Mouse (Mus musculus) kidney, embryonic 15.5 days (tissue): Measurements from ENCODE around the gene Zbp1. TPM values are rescaled to one million over a fixed set of nuclear protein-coding genes. Genes with fewer than 3 reads are reported as not detected.

Source experiments
- ATAC-seq: fragments of 200-750 bp; cut with Nextera tagmentation; replicated peaks from 2 replicates; pipeline ENCODE4 v1.8.0; 2017; ENCODE audit warnings: moderate TSS enrichment; ENCODE audit not compliant: low FRiP score
- H3K27ac ChIP-seq: fragments of 300-500 bp; sonication (generic); 2 replicates; pipeline ENCODE4 v1.5.1; 2015; ENCODE audit warnings: mild to moderate bottlenecking, inconsistent platforms
- H3K27me3 ChIP-seq: fragments of 300-500 bp; sonication (generic); 2 replicates; pipeline ENCODE4 v1.6.1; 2015; ENCODE audit warnings: inconsistent platforms
- H3K36me3 ChIP-seq: fragments of 300-500 bp; sonication (generic); 2 replicates; pipeline ENCODE4 v1.6.1; 2015; ENCODE audit warnings: inconsistent platforms
- H3K4me1 ChIP-seq: fragments of 300-500 bp; sonication (generic); 2 replicates; pipeline ENCODE4 v1.6.1; 2015; ENCODE audit warnings: inconsistent platforms
- H3K4me2 ChIP-seq: fragments of 300-500 bp; sonication (generic); 2 replicates; pipeline ENCODE4 v1.6.1; 2015; ENCODE audit warnings: moderate library complexity, mild to moderate bottlenecking, inconsistent platforms
- H3K4me3 ChIP-seq: fragments of 300-500 bp; sonication (generic); replicated peaks from 2 replicates; pipeline ENCODE4 v1.5.1; 2015; ENCODE audit warnings: mild to moderate bottlenecking, inconsistent platforms
- H3K9ac ChIP-seq: fragments of 300-500 bp; sonication (generic); 2 replicates; pipeline ENCODE4 v1.6.1; 2015; ENCODE audit warnings: mild to moderate bottlenecking, inconsistent platforms
- H3K9me3 ChIP-seq: fragments of 300-500 bp; sonication (generic); replicated peaks from 2 replicates; pipeline ENCODE4 v1.6.1; 2016; ENCODE audit warnings: inconsistent platforms
- WGBS: fragments of 180-500 bp; shearing (Covaris S2); methylation state at CpG from one replicate; pipeline ENCODE4 v1.1.7; 2015; ENCODE audit warnings: mixed read lengths; 5-methylcytosine and 5-hydroxymethylcytosine counted together
- polyA plus RNA-seq: library from polyadenylated mRNA; unstranded; fragments of >200 nt; fragmentation: Nextera tagmentation; extraction: Ambion mirVana; gene quantifications from 2 replicates; pipeline ENCODE4 v1.2.1, GENCODE M21; 2015

Gene Zbp1
- polyA plus RNA-seq, 1 experiment from 2014 or later, result 0.64 TPM

GRCm38 (mm10) chr2:173244108-173244507, 25.4 kb upstream of the Zbp1 start:
- no peak overlapping the region for H3K4me2 ChIP-seq
- ATAC-seq, result no peak
- 49% methylated on average over 3 of the region's 3 CpGs for WGBS
- no peak overlapping the region for H3K4me3 ChIP-seq
- no peaks in the 10 kb centered on the region for H3K27me3 ChIP-seq
- no peak overlapping the region for H3K9ac ChIP-seq
- H3K27ac ChIP-seq, result no peak overlapping the region
- H3K36me3 ChIP-seq, result no peaks in the 10 kb centered on the region
- peaks cover 86% of the 10 kb centered on the region for H3K4me1 ChIP-seq
- no peaks in the 10 kb centered on the region for H3K9me3 ChIP-seq

- Histone ChIP-seq H3K9me3 (no peaks in the 10 kb centered on the region), H3K27ac (no peak overlapping the region), H3K4me3 (no peak overlapping the region), H3K36me3 (no peaks in the 10 kb centered on the region), H3K9ac (no peak overlapping the region), H3K4me1 (peaks cover 87% of the 10 kb centered on the region), H3K27me3 (no peaks in the 10 kb centered on the region), H3K4me2 (no peak overlapping the region)
- 74% methylated on average over 9 of the region's 9 CpGs for WGBS
- no peak for ATAC-seq
Observed at GRCm38 (mm10) chr2:173243616-173244015, 24.9 kb upstream of the Zbp1 start.

GRCm38 (mm10) chr2:173242874-173243273, 24.2 kb upstream of the Zbp1 start:
- no peak overlapping the region for H3K27ac ChIP-seq
- no peak overlapping the region for H3K9ac ChIP-seq
- H3K9me3 ChIP-seq, result no peaks in the 10 kb centered on the region
- peaks cover 87% of the 10 kb centered on the region for H3K4me1 ChIP-seq
- ATAC-seq, result 0 out of 2 replicates have a peak, but pooled peaks have one; percentile 20
- 32% methylated on average over 12 of the region's 12 CpGs for WGBS
- no peaks in the 10 kb centered on the region for H3K36me3 ChIP-seq
- no peak overlapping the region for H3K4me3 ChIP-seq
- no peak overlapping the region for H3K4me2 ChIP-seq
- no peaks in the 10 kb centered on the region for H3K27me3 ChIP-seq

GRCm38 (mm10) chr2:173240738-173241137, 22.0 kb upstream of the Zbp1 start:
- Histone ChIP-seq H3K4me1 (peaks cover 88% of the 10 kb centered on the region), H3K4me3 (no peak overlapping the region), H3K4me2 (no peak overlapping the region), H3K9me3 (no peaks in the 10 kb centered on the region), H3K27ac (0 out of 2 replicates have a peak overlapping the region, but pooled peaks have one; percentile 3), H3K27me3 (no peaks in the 10 kb centered on the region), H3K9ac (no peak overlapping the region), H3K36me3 (no peaks in the 10 kb centered on the region)
- 60% methylated on average over 9 of the region's 9 CpGs for WGBS
- no peak for ATAC-seq

DNA sequence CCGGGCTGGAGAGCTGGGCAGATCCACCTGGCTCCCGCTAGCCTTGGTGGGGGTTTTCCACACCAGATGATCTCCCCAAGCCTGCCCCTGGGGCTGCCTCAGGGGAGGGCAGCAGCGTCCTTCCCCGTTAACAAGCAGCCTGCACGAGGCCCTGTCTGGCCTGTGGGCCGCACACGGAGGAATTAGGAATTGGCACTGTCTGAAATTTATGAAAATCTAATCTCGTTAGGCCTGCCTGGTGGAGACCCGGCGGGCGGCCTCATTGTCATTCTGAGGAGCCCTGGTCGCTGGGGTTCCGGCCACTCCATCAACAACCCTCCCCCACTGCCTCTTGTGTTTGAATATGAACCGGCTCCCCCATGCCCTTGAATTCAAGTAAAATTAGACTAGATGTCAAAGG, 19.8 kb upstream of the Zbp1 start:
- Histone ChIP-seq H3K9me3 (no peaks in the 10 kb centered on the region), H3K4me1 (peaks cover 91% of the 10 kb centered on the region), H3K36me3 (peaks cover under 1% of the 10 kb centered on the region; the same call in 1 of the 2 replicates), H3K4me2 (no peak overlapping the region), H3K9ac (no peak overlapping the region), H3K4me3 (no peak overlapping the region), H3K27me3 (no peaks in the 10 kb centered on the region), H3K27ac (peak overlapping the region; percentile 27)
- no peak for ATAC-seq
- 31% methylated on average over 14 of the region's 14 CpGs for WGBS

GRCm38 (mm10) chr2:173235435-173236332, 17.0 kb upstream of the Zbp1 start:
- H3K4me1 ChIP-seq, result peaks cover 89% of the 10 kb centered on the region

GRCm38 (mm10) chr2:173232766-173233099, 14.0 kb upstream of the Zbp1 start:
- H3K4me2 ChIP-seq, result no peak overlapping the region
- peaks cover 49% of the 10 kb centered on the region for H3K36me3 ChIP-seq
- no peak for ATAC-seq
- H3K27me3 ChIP-seq, result no peaks in the 10 kb centered on the region
- H3K4me1 ChIP-seq, result peaks cover 72% of the 10 kb centered on the region
- no peak overlapping the region for H3K27ac ChIP-seq
- H3K9me3 ChIP-seq, result no peaks in the 10 kb centered on the region
- WGBS, result 86% methylated on average over 8 of the region's 8 CpGs
- no peak overlapping the region for H3K9ac ChIP-seq
- H3K4me3 ChIP-seq, result no peak overlapping the region

More at GRCm38 (mm10) chr2:173235435-173236332, 17.0 kb upstream of the Zbp1 start:
- Histone ChIP-seq H3K4me2 (no peak overlapping the region), H3K27me3 (no peaks in the 10 kb centered on the region), H3K4me3 (no peak overlapping the region), H3K9ac (no peak overlapping the region), H3K27ac (peak overlapping the region; percentile 78), H3K9me3 (no peaks in the 10 kb centered on the region), H3K36me3 (peaks cover 29% of the 10 kb centered on the region)
- peak; percentile 42 for ATAC-seq
- WGBS, result 35% methylated on average over 8 of the region's 8 CpGs

GRCm38 (mm10) chr2:173232065-173232765, 13.5 kb upstream of the Zbp1 start:
- H3K9me3 ChIP-seq, result no peaks in the 10 kb centered on the region
- no peak overlapping the region for H3K4me3 ChIP-seq
- H3K4me2 ChIP-seq, result no peak overlapping the region
- WGBS, result 74% methylated on average over 22 of the region's 22 CpGs
- H3K9ac ChIP-seq, result no peak overlapping the region
- H3K4me1 ChIP-seq, result peaks cover 67% of the 10 kb centered on the region
- H3K27ac ChIP-seq, result no peak overlapping the region
- H3K36me3 ChIP-seq, result peaks cover 52% of the 10 kb centered on the region
- ATAC-seq, result no peak
- H3K27me3 ChIP-seq, result no peaks in the 10 kb centered on the region

GRCm38 (mm10) chr2:173229578-173230224, 11.0 kb upstream of the Zbp1 start:
- peak; percentile 76 for ATAC-seq
- Histone ChIP-seq H3K4me2 (peak overlapping the region; percentile 35; the same call in 1 of the 2 replicates), H3K4me3 (peak overlapping the region; percentile 12; the same call in 1 of the 2 replicates), H3K27ac (peak overlapping the region; percentile 34), H3K9me3 (no peaks in the 10 kb centered on the region), H3K9ac (no peak overlapping the region), H3K4me1 (peaks cover 50% of the 10 kb centered on the region), H3K36me3 (peaks cover 58% of the 10 kb centered on the region), H3K27me3 (no peaks in the 10 kb centered on the region)
- 4% methylated on average over 10 of the region's 10 CpGs for WGBS

DNA sequence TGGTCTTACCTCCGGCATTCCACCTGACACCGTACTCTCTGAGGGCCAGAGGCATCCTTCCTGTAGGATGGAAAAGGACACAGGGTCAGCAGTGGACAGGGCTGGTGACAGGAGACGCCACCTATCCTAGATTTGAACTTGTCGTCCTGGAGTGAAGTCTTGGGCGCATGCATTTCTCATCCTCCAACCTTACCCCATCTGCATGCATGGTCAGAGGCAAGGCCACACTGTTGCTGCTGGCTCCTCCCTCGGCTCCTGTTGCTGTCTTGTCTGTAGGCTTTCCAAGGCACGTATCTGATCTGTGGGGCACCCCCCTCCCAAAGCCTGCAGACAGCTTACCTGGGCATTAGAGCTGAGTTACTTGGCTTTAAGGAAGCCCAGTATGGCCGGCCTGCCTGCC, 9.8 kb upstream of the Zbp1 start:
- no peak for ATAC-seq
- no peaks in the 10 kb centered on the region for H3K27me3 ChIP-seq
- H3K4me3 ChIP-seq, result no peak overlapping the region
- no peaks in the 10 kb centered on the region for H3K9me3 ChIP-seq
- H3K9ac ChIP-seq, result no peak overlapping the region
- no peak overlapping the region for H3K4me2 ChIP-seq
- WGBS, result 92% methylated on average over 8 of the region's 8 CpGs
- H3K36me3 ChIP-seq, result peaks cover 57% of the 10 kb centered on the region
- H3K4me1 ChIP-seq, result peaks cover 49% of the 10 kb centered on the region
- H3K27ac ChIP-seq, result no peak overlapping the region

GRCm38 (mm10) chr2:173226792-173227191, 8.1 kb upstream of the Zbp1 start:
- Histone ChIP-seq H3K4me3 (no peak overlapping the region), H3K27ac (no peak overlapping the region), H3K36me3 (peaks cover 40% of the 10 kb centered on the region), H3K4me1 (peaks cover 38% of the 10 kb centered on the region), H3K4me2 (no peak overlapping the region), H3K9me3 (no peaks in the 10 kb centered on the region), H3K27me3 (no peaks in the 10 kb centered on the region), H3K9ac (no peak overlapping the region)
- no peak for ATAC-seq
- WGBS, result 88% methylated on average over 8 of the region's 8 CpGs

DNA sequence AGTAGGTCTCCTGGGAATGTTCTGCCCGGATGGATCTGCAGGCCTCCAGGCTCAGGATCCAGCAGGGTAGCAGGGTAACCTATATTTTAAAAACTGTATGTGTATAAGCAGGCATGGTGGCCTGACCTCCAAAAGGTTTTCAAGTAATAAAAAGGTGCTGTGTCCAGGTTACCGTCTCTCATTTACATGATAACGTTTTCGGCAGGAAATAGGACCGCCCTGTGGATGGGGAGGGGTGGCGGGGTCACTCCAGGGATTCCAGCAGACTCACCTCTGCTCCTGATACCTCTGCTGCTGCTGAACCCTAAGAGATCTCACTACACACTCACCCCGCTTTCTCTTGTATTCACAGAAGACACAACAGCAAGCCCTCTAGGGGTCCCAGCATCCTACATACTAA, 7.2 kb upstream of the Zbp1 start:
- peaks cover 31% of the 10 kb centered on the region for H3K36me3 ChIP-seq
- no peak overlapping the region for H3K9ac ChIP-seq
- no peak for ATAC-seq
- H3K27me3 ChIP-seq, result no peaks in the 10 kb centered on the region
- no peaks in the 10 kb centered on the region for H3K9me3 ChIP-seq
- WGBS, result 79% methylated on average over 7 of the region's 7 CpGs
- H3K4me3 ChIP-seq, result no peak overlapping the region
- no peak overlapping the region for H3K4me2 ChIP-seq
- H3K4me1 ChIP-seq, result peaks cover 29% of the 10 kb centered on the region
- no peak overlapping the region for H3K27ac ChIP-seq
